Mouse (Mus musculus): ENCODE data around the gene Pcare. TPM values are rescaled to one million over a fixed set of nuclear protein-coding genes. Genes with fewer than 3 reads are reported as not detected.
"Not testable (repeated sequence)": the region's sequence is repeated elsewhere in the genome, so short reads cannot be mapped to it uniquely, and the experiment has no call there.

The Pcare gene
- total RNA-seq (2022): 1 to 10 TPM in 1 of 4 experiments, under 1 TPM in 3; 0.34 to 1.2 (median 0.61) TPM

- no peak for DNase-seq (ENCODE audit: low spot score)
Observed at GRCm38 (mm10) chr17:71752831-71753230, at the start of gene Pcare. TSS of gene Pcare (minus strand) at chr17:71752894.

GRCm38 (mm10) chr17:71795521-71796205 lies 43.0 kb upstream of the Pcare start:
- DNase-seq (ENCODE audit: low spot score): peak; percentile 47

GRCm38 (mm10) chr17:71791622-71792021 lies 38.9 kb upstream of the Pcare start:
- no peak for DNase-seq (ENCODE audit: low spot score)

DNA sequence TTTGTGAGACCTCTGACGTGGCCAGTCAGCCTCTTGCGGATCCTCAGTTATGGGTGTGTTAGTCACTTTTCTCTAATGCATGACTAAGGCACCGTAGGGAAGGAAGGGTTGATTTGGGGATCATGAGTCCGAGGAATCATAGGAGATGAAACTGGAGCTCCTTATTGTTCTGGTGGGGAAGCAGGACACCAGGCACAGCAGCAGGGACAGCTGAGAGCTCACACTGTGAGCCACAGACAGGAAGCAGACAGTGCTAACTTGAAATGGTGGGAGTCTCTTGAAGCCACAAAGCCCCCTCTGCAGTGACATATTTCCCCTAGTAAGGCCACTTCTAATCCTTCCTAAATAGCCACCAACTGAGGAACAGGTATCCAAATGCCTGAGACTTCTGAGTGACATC lies 38.4 kb upstream of the Pcare start:
- DNase-seq (ENCODE audit: low spot score): no peak

DNA sequence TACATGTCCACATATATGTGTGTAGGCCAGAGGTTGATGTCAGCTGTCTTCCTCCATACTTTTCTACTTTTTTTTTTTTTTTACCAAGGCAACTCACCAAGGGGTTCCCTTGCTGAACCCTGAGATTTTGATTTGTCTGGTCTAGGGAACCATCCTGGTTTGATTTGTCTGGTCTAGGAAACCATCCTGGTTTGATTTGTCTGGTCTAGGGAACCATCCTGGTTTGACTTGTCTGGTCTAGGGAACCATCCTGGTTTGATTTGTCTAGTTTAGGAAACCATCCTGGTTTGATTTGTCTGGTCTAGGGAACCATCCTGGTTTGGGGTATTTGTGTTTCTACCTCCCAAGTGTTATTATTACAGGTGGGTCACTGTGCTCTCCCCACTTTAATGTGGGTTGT lies 33.8 kb upstream of the Pcare start:
- no peak for DNase-seq (ENCODE audit: low spot score)

DNA sequence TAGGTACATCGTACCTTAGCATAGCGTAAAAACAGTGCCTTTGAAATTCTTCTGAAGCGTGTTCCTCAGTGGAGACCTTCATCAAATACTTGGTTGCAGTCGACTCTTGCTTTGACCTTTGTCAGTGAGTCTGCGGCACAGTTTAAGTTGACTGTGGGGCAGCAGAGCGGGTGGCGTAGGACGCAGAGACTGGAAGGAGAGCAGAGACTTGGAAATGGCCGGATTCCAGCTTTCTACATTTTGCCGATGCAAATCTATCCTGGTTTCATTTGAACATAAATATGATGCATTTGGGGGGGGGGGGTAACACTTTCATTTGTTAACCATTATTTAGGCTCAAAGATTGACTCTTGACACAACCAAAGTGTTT lies 30.7 kb upstream of the Pcare start:
- DNase-seq (ENCODE audit: low spot score): no peak

GRCm38 (mm10) chr17:71782699-71783365 lies 30.1 kb upstream of the Pcare start:
- DNase-seq (ENCODE audit: low spot score): no peak

GRCm38 (mm10) chr17:71782242-71782698 lies 29.6 kb upstream of the Pcare start:
- no peak for DNase-seq (ENCODE audit: low spot score)

DNA sequence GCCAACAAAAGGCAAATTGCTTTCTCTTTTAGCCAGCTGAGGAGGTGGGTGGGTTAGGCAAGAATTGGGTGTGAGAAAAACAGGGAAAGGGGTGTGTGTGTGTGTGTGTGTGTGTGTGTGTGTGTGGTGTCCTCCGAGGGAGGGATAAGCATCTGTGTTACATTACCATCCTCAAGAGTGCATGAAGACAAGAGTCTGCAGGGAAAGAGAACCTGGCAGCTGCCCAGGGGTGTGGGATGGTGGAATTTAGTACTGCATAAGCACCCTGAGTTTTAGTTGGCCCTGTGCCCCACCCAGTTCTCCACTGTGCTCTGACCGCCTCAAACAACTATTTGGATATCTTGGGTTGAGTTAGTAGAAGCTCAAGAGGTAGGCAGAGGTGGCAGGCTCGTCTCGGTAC lies 28.3 kb upstream of the Pcare start:
- no peak for DNase-seq (ENCODE audit: low spot score)

DNA sequence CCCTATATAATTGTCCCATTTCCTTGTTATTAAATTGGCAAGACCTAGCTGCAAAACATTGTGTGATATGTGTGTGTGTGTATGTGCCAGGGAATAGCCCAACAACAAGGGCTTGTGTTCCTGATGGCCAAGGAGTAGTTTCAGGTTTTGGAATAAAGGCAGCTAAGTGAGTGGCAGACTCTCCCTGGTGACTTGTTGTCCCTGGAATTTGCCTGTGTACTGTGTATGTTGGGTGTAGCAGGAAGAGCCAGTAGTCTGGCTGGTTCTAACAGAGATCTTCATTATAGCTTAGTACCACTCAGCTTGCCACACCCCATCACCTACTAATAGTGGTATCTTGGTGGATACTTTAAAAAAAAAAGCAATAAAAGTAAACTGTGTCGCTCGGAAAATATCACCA lies 27.8 kb upstream of the Pcare start:
- no peak for DNase-seq (ENCODE audit: low spot score)

DNA sequence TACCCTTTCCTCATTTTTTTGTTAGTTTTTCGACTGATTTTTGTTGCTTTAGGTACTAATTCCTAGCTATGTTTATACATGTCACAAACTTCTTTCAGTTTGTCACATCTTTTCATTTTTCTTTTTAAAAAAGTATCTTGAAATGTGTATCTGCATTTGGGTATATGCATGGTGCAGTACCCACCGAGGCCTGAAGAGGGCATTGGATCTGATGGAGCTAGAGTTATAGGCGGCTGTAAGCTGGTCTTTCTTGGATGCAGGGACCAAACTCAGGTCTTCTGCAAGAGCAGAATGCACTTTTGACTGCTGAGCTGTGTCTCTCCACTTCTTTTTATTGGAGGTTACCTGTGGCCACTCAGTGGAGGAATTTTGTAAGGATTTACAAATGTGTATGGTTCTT lies 26.0 kb upstream of the Pcare start:
- no peak for DNase-seq (ENCODE audit: low spot score)

GRCm38 (mm10) chr17:71775279-71775678 lies 22.6 kb upstream of the Pcare start:
- DNase-seq (ENCODE audit: low spot score): no peak

DNA sequence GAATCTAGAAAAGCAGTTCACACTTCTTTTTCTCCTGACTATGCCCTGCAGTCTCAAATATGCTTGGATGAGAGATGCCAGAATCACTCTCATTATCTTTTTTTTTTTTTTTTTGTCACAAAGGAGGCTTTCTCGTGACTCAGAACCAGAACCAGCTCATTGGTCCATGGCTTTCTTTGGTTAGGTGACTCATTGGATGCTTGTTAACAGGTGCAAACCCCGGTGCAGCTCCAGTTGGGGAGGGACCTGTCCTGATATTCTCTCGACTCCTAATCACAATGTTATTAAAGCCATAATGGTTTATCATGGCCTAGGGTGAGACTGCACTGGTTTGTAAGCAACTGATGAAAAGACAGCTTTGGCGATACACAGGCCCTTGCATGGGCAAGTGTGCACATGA lies 21.5 kb upstream of the Pcare start:
- DNase-seq (ENCODE audit: low spot score): no peak

GRCm38 (mm10) chr17:71770696-71771095 lies 18.0 kb upstream of the Pcare start:
- DNase-seq (ENCODE audit: low spot score): no peak

DNA sequence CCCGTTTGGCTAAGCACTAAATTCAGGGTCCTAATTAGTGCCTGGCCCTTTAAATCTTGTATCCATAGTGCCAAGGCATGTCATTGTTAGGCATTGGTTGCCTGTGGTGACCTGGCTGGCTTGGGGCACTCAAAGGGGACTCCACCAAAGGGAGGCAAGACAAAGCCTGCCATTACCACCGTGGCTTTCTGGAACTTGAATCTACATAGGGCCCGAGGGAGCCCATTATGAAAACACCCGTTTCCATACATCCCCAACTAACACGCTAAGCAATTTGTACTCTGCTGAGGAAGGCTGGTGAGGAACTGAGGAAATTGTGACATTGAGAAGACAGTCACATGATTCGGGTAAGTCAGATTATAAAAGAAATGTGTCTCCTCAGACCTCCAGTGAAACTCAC lies 16.9 kb upstream of the Pcare start:
- DNase-seq (ENCODE audit: low spot score): no peak

GRCm38 (mm10) chr17:71768173-71768572 lies 15.5 kb upstream of the Pcare start, which contains the start of gene Clip4:
TSS of gene Clip4 (plus strand) at chr17:71768473.
- DNase-seq (ENCODE audit: low spot score): not testable (repeated sequence)

GRCm38 (mm10) chr17:71760536-71760935 lies 7.8 kb upstream of the Pcare start:
- no peak for DNase-seq (ENCODE audit: low spot score)

- no peak for DNase-seq (ENCODE audit: low spot score)
Observed at GRCm38 (mm10) chr17:71749616-71750168, 3.0 kb downstream of the Pcare start.

DNA sequence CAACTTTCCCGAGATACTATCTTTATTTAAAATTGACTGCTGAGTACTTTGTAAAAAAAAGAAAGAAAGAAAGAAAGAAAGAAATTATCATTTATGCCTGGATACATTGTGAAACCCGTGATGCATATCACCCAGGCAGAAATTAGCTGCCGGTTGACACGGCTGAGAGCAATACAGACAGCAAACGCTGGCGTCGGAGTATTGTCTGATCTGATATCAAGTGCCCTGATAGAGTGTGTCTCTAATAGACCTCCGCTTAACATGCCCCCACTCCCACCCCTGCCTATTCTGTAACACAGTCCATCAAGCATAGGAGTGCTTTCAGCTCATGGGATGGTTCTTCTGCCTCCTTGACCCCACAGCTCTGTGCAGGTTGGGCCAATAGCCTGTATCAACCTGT lies 5.1 kb downstream of the Pcare start:
- no peak for DNase-seq (ENCODE audit: low spot score)

DNA sequence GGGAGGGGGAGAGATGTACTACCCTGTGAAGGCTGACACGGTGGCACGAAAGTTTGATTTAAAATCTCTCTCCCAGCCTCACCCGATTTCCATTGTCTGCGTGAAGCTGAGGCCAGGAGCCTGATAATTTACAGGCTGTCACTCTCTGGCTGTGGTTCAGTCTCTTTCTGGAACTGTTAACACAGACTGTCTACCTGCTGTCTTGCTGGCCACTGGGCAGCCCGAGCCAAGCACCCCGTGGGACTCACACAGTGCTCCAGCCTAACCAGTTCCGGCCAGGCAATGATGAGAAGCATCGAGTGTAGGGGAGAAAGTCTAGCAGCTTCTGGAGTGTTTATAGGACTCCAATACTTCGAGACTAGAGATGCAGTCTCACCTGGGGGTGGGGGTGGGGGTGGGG lies 6.6 kb downstream of the Pcare start:
- no peak for DNase-seq (ENCODE audit: low spot score)

DNA sequence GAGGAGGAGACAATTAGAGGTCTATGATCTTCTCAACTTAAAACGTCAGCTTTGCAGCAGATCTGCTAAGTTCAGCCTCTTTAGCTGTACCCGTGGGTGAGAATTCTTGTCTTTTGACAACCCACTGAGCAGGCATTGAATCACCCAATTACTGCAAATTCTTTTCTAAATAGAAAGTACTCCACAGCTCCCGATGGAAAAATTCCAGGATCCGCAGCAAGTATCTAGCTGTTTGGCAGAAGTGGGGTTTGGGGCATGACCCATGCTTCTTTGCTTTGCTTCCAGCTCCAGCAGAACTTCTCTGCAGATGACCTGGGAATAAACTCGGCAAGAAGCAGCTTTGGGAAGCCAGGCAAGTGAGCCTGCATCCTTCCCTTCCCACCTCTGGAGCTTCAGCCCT lies 9.8 kb downstream of the Pcare start:
- DNase-seq (ENCODE audit: low spot score): no peak

GRCm38 (mm10) chr17:71742156-71742555 lies 10.5 kb downstream of the Pcare start:
- no peak for DNase-seq (ENCODE audit: low spot score)

GRCm38 (mm10) chr17:71736442-71736841 lies 16.3 kb downstream of the Pcare start:
- DNase-seq (ENCODE audit: low spot score): no peak

Measured in heart, adult 8-10 months (tissue).